Mouse (Mus musculus): ENCODE data around the gene Sgsm3.

Sgsm3 gene

GRCm38 (mm10) chr15:81027378-81028173, 50.0 kb downstream of the Sgsm3 start:
- peak; percentile 90 for DNase-seq (ENCODE audit: low spot score)

GRCm38 (mm10) chr15:81030891-81031425, 53.4 kb downstream of the Sgsm3 start:
- no peak for DNase-seq (ENCODE audit: low spot score)

- DNase-seq (ENCODE audit: low spot score): no peak
Measured at GRCm38 (mm10) chr15:81031611-81032010, 54.0 kb downstream of the Sgsm3 start.

- no peak for DNase-seq (ENCODE audit: low spot score)
Measured at GRCm38 (mm10) chr15:81032941-81033629, 55.5 kb downstream of the Sgsm3 start.

- no peak for DNase-seq (ENCODE audit: low spot score)
Measured at GRCm38 (mm10) chr15:81034119-81034518, 56.6 kb downstream of the Sgsm3 start.

GRCm38 (mm10) chr15:81035417-81036162, 58.0 kb downstream of the Sgsm3 start:
- no peak for DNase-seq (ENCODE audit: low spot score)

GRCm38 (mm10) chr15:81038419-81038818, 60.9 kb downstream of the Sgsm3 start:
- DNase-seq (ENCODE audit: low spot score): no peak

- DNase-seq (ENCODE audit: low spot score): no peak
Measured at GRCm38 (mm10) chr15:81041767-81042166, 64.2 kb downstream of the Sgsm3 start.

- no peak for DNase-seq (ENCODE audit: low spot score)
Measured at GRCm38 (mm10) chr15:81042276-81042931, 64.8 kb downstream of the Sgsm3 start.

GRCm38 (mm10) chr15:81044446-81044845, 66.9 kb downstream of the Sgsm3 start:
- no peak for DNase-seq (ENCODE audit: low spot score)

- no peak for DNase-seq (ENCODE audit: low spot score)
Measured at GRCm38 (mm10) chr15:81045336-81045735, 67.8 kb downstream of the Sgsm3 start.

GRCm38 (mm10) chr15:81046061-81046460, 68.5 kb downstream of the Sgsm3 start:
- DNase-seq (ENCODE audit: low spot score): no peak

- no peak for DNase-seq (ENCODE audit: low spot score)
Measured at GRCm38 (mm10) chr15:81047497-81047896, 69.9 kb downstream of the Sgsm3 start.

GRCm38 (mm10) chr15:81049401-81050053, 72.0 kb downstream of the Sgsm3 start:
- no peak for DNase-seq (ENCODE audit: low spot score)

GRCm38 (mm10) chr15:81050488-81050887, 72.9 kb downstream of the Sgsm3 start:
- no peak for DNase-seq (ENCODE audit: low spot score)

- DNase-seq (ENCODE audit: low spot score): no peak
Measured at GRCm38 (mm10) chr15:81052491-81052890, 74.9 kb downstream of the Sgsm3 start.

- DNase-seq (ENCODE audit: low spot score): no peak
Measured at GRCm38 (mm10) chr15:81055488-81055887, 77.9 kb downstream of the Sgsm3 start.

GRCm38 (mm10) chr15:81057736-81058135, 80.2 kb downstream of the Sgsm3 start:
- no peak for DNase-seq (ENCODE audit: low spot score)

- no peak for DNase-seq (ENCODE audit: low spot score)
Measured at GRCm38 (mm10) chr15:81060975-81061374, 83.4 kb downstream of the Sgsm3 start.

All from layer of hippocampus, adult 11-12 months (tissue).